Mouse (Mus musculus) liver, postnatal 0 days (tissue): ENCODE measurements around the gene Tent4a. TPM values are rescaled to one million over a fixed set of nuclear protein-coding genes. Genes with fewer than 3 reads are reported as not detected.

Experiments
- ATAC-seq: fragments of 200-750 bp; cut with Nextera tagmentation; 2 replicates; pipeline ENCODE4 v1.8.0; 2017; ENCODE audit warnings: mild to moderate bottlenecking, moderate library complexity
- DNase-seq: peaks from one replicate; pipeline ENCODE4 v3.0.0-alpha.2; 2016
- H3K27ac ChIP-seq: fragments of 300-500 bp; sonication (generic); 2 replicates; pipeline ENCODE4 v1.5.1; 2014; ENCODE audit warnings: antibody characterized with exemption, moderate library complexity, mild to moderate bottlenecking, low read depth
- H3K27me3 ChIP-seq: fragments of 300-500 bp; sonication (generic); 2 replicates; pipeline ENCODE4 v1.6.1; 2014; ENCODE audit warnings: low read length, control low read depth, mixed read lengths; ENCODE audit not compliant: insufficient read depth
- H3K36me3 ChIP-seq: fragments of 300-500 bp; sonication (generic); replicated peaks from 2 replicates; pipeline ENCODE4 v1.6.1; 2014; ENCODE audit warnings: mild to moderate bottlenecking, control low read depth, low read length, moderate library complexity, mixed read lengths; ENCODE audit not compliant: insufficient read depth
- H3K4me1 ChIP-seq: fragments of 300-500 bp; sonication (generic); 2 replicates; pipeline ENCODE4 v1.6.1; 2014; ENCODE audit warnings: antibody characterized with exemption, mild to moderate bottlenecking, control low read depth; ENCODE audit not compliant: insufficient read depth
- H3K4me2 ChIP-seq: fragments of 300-500 bp; sonication (generic); 2 replicates; pipeline ENCODE4 v1.6.1; 2014; ENCODE audit warnings: low read depth, mild to moderate bottlenecking, low read length, moderate library complexity, mixed read lengths
- H3K4me3 ChIP-seq: fragments of 300-500 bp; sonication (generic); 2 replicates; pipeline ENCODE4 v1.5.1; 2014; ENCODE audit warnings: low read depth, low read length
- H3K9ac ChIP-seq: fragments of 300-500 bp; sonication (generic); replicated peaks from 2 replicates; pipeline ENCODE4 v1.6.1; 2014; ENCODE audit warnings: mild to moderate bottlenecking, moderate library complexity
- H3K9me3 ChIP-seq: fragments of 300-500 bp; sonication (generic); 2 replicates; pipeline ENCODE4 v1.6.1; 2016; ENCODE audit warnings: mild to moderate bottlenecking, control low read depth, low read length, mixed read lengths
- CTCF ChIP-seq: sonication (generic); IDR thresholded peaks from 2 replicates; pipeline ENCODE4 v1.5.1; 2016; ENCODE audit warnings: antibody characterized with exemption, low read depth
- EP300 ChIP-seq: IDR thresholded peaks from 2 replicates; pipeline ENCODE4 v1.6.1; 2016; ENCODE audit warnings: antibody characterized with exemption, low read depth, mild to moderate bottlenecking
- WGBS: fragments of 180-500 bp; shearing (Covaris S2); extraction: QIAGEN DNeasy Blood & Tissue Kit; methylation state at CpG from one replicate; pipeline ENCODE4 v1.1.7; 2014; ENCODE audit not compliant: insufficient replicate concordance; 5-methylcytosine and 5-hydroxymethylcytosine counted together
- polyA plus RNA-seq: library from polyadenylated mRNA; unstranded; fragments of >200 nt; fragmentation: Nextera tagmentation; extraction: Ambion mirVana; gene quantifications from 2 replicates; pipeline ENCODE4 v1.2.1, GENCODE M21; 2015

Gene Tent4a
- polyA plus RNA-seq, 1 experiment from 2014 or later = 1.9 TPM

GRCm38 (mm10) chr13:69459657-69460458, 74.6 kb downstream of the Tent4a start:
- Histone ChIP-seq H3K4me3 (no peak overlapping the region), H3K4me2 (no peak overlapping the region), H3K27ac (no peak overlapping the region), H3K9me3 (no peaks in the 10 kb centered on the region), H3K36me3 (no peaks in the 10 kb centered on the region), H3K27me3 (no peaks in the 10 kb centered on the region), H3K9ac (no peak overlapping the region), H3K4me1 (no peaks in the 10 kb centered on the region)
- peak; percentile 58 for DNase-seq
- TF ChIP-seq EP300 (no peak), CTCF (peak; percentile 80)
- WGBS = 18% methylated on average over 8 of the region's 8 CpGs
- ATAC-seq = no peak

GRCm38 (mm10) chr13:69458891-69459290, 75.5 kb downstream of the Tent4a start:
- Histone ChIP-seq H3K4me2 (no peak overlapping the region), H3K27me3 (no peaks in the 10 kb centered on the region), H3K27ac (no peak overlapping the region), H3K4me3 (no peak overlapping the region), H3K4me1 (no peaks in the 10 kb centered on the region), H3K36me3 (no peaks in the 10 kb centered on the region), H3K9ac (no peak overlapping the region), H3K9me3 (no peaks in the 10 kb centered on the region)
- TF ChIP-seq CTCF = no peak
- TF ChIP-seq EP300 = no peak
- ATAC-seq = no peak
- 67% methylated on average over 2 of the region's 2 CpGs for WGBS
- DNase-seq = no peak

GRCm38 (mm10) chr13:69458461-69458860, 76.0 kb downstream of the Tent4a start:
- no peak overlapping the region for H3K4me3 ChIP-seq
- no peaks in the 10 kb centered on the region for H3K36me3 ChIP-seq
- WGBS = 74% methylated on average over 6 of the region's 6 CpGs
- H3K27me3 ChIP-seq = no peaks in the 10 kb centered on the region
- no peak overlapping the region for H3K27ac ChIP-seq
- H3K9me3 ChIP-seq = no peaks in the 10 kb centered on the region
- no peaks in the 10 kb centered on the region for H3K4me1 ChIP-seq
- ATAC-seq = no peak
- TF ChIP-seq CTCF (no peak), EP300 (no peak)
- no peak overlapping the region for H3K9ac ChIP-seq
- no peak for DNase-seq
- no peak overlapping the region for H3K4me2 ChIP-seq

GRCm38 (mm10) chr13:69457105-69457504, 77.3 kb downstream of the Tent4a start:
- no peak for ATAC-seq
- no peaks in the 10 kb centered on the region for H3K36me3 ChIP-seq
- no peaks in the 10 kb centered on the region for H3K4me1 ChIP-seq
- H3K27ac ChIP-seq = no peak overlapping the region
- H3K27me3 ChIP-seq = no peaks in the 10 kb centered on the region
- no peak overlapping the region for H3K4me2 ChIP-seq
- H3K9me3 ChIP-seq = no peaks in the 10 kb centered on the region
- TF ChIP-seq CTCF (no peak), EP300 (no peak)
- WGBS = 65% methylated on average over 2 of the region's 2 CpGs
- no peak for DNase-seq
- H3K9ac ChIP-seq = no peak overlapping the region
- H3K4me3 ChIP-seq = no peak overlapping the region

GRCm38 (mm10) chr13:69456641-69457040, 77.8 kb downstream of the Tent4a start:
- Histone ChIP-seq H3K4me2 (no peak overlapping the region), H3K9me3 (no peaks in the 10 kb centered on the region), H3K4me3 (no peak overlapping the region), H3K36me3 (no peaks in the 10 kb centered on the region), H3K9ac (no peak overlapping the region), H3K27ac (no peak overlapping the region), H3K27me3 (no peaks in the 10 kb centered on the region), H3K4me1 (no peaks in the 10 kb centered on the region)
- TF ChIP-seq CTCF = 0 out of 2 replicates have a peak, but pooled peaks have one; percentile 21
- no peak for TF ChIP-seq EP300
- DNase-seq = no peak
- 61% methylated on average over 11 of the region's 11 CpGs for WGBS
- no peak for ATAC-seq

GRCm38 (mm10) chr13:69455476-69456175, 78.8 kb downstream of the Tent4a start:
- TF ChIP-seq CTCF = no peak
- TF ChIP-seq EP300 = no peak
- 73% methylated on average over 14 of the region's 14 CpGs for WGBS
- no peaks in the 10 kb centered on the region for H3K9me3 ChIP-seq
- no peak overlapping the region for H3K4me3 ChIP-seq
- no peak overlapping the region for H3K9ac ChIP-seq
- no peak overlapping the region for H3K27ac ChIP-seq
- H3K4me1 ChIP-seq = no peaks in the 10 kb centered on the region
- no peaks in the 10 kb centered on the region for H3K27me3 ChIP-seq
- H3K4me2 ChIP-seq = no peak overlapping the region
- ATAC-seq = no peak
- no peak for DNase-seq
- H3K36me3 ChIP-seq = no peaks in the 10 kb centered on the region

Other genes with a start within 250 kb of the Tent4a start
- gene Nsun2, start 871 bp downstream of the Tent4a start, polyA plus RNA-seq = 46.0 and 47.5 TPM in 2 replicates
- gene Srd5a1, start 76.8 kb upstream of the Tent4a start, polyA plus RNA-seq = 4.7 and 5.2 TPM in 2 replicates
- gene Ube2ql1, start 205.3 kb upstream of the Tent4a start, polyA plus RNA-seq = 0.09 TPM in 1 of 2 replicates, not detected in the other